Mouse (Mus musculus): ENCODE measurements around the gene Scgn. TPM values are rescaled to one million over a fixed set of nuclear protein-coding genes. Genes with fewer than 3 reads are reported as not detected.

The Scgn gene
- polyA plus RNA-seq, 1 experiment: not detected

GRCm38 (mm10) chr13:23950928-23951327, 40.1 kb downstream of the Scgn start:
- no peak for TF ChIP-seq TCF12 (IDR thresholded peaks at IDR 0.05; ENCODE audit: insufficient read depth, poor library complexity, severe bottlenecking)
- no peak for TF ChIP-seq SRF (IDR thresholded peaks at IDR 0.05; ENCODE audit: control insufficient read depth, insufficient read length, low read depth)
- TF ChIP-seq CEBPB (IDR thresholded peaks at IDR 0.05; ENCODE audit: insufficient read depth, poor library complexity, severe bottlenecking): no peak
- TF ChIP-seq MYOD1 (IDR thresholded peaks at IDR 0.05; ENCODE audit: control insufficient read depth in 1 of 3, insufficient read length in 2 of 3, low read depth in 2 of 3): no peak
- TF ChIP-seq E2F4 (IDR thresholded peaks at IDR 0.05; ENCODE audit: insufficient read depth): no peak
- TF ChIP-seq TCF3 (IDR thresholded peaks at IDR 0.05; ENCODE audit: insufficient read length, low read depth): no peak
- TF ChIP-seq MAX (IDR thresholded peaks at IDR 0.05; ENCODE audit: low read depth): no peak
- no peak for TF ChIP-seq POLR2A (IDR thresholded peaks at IDR 0.05; ENCODE audit: insufficient read length, low read depth)
- no peak for TF ChIP-seq REST (IDR thresholded peaks at IDR 0.05; ENCODE audit: insufficient read depth, insufficient read length)
- no peak for TF ChIP-seq MYOG (IDR thresholded peaks at IDR 0.05; ENCODE audit: control insufficient read depth in 1 of 3, insufficient read depth in 1 of 3, insufficient read length in 2 of 3, low read depth in 2 of 3)
- no peak for TF ChIP-seq POLR2AphosphoS2 (IDR thresholded peaks at IDR 0.05; ENCODE audit: insufficient read length, low read depth)
- TF ChIP-seq USF1 (IDR thresholded peaks at IDR 0.05; ENCODE audit: low read depth): no peak
- no peak overlapping the region for H3ac ChIP-seq (ENCODE audit: control insufficient read depth, insufficient read length)

GRCm38 (mm10) chr13:23949484-23950246, 41.3 kb downstream of the Scgn start:
- Histone ChIP-seq H3K79me2 (ENCODE audit: control insufficient read depth, insufficient read depth) (no peaks in the 10 kb centered on the region), H3K4me3 (no peak overlapping the region), H3K27me3 (ENCODE audit: control insufficient read depth, insufficient read depth, insufficient read length) (peaks cover 11% of the 10 kb centered on the region), H3ac (ENCODE audit: control insufficient read depth, insufficient read length) (no peak overlapping the region), H3K36me3 (ENCODE audit: control insufficient read depth, insufficient read depth) (no peaks in the 10 kb centered on the region), H3K4me2 (ENCODE audit: low read depth) (no peak overlapping the region)
- TF ChIP-seq POLR2A (IDR thresholded peaks at IDR 0.05; ENCODE audit: insufficient read length, low read depth) (no peak), MYOD1 (IDR thresholded peaks at IDR 0.05; ENCODE audit: control insufficient read depth in 1 of 3, insufficient read length in 2 of 3, low read depth in 2 of 3) (no peak), REST (IDR thresholded peaks at IDR 0.05; ENCODE audit: insufficient read depth, insufficient read length) (no peak), TCF12 (IDR thresholded peaks at IDR 0.05; ENCODE audit: insufficient read depth, poor library complexity, severe bottlenecking) (no peak)

More at GRCm38 (mm10) chr13:23950928-23951327, 40.1 kb downstream of the Scgn start:
- no peak overlapping the region for H3K4me2 ChIP-seq (ENCODE audit: low read depth)
- peaks cover 11% of the 10 kb centered on the region for H3K27me3 ChIP-seq (ENCODE audit: control insufficient read depth, insufficient read depth, insufficient read length)
- no peaks in the 10 kb centered on the region for H3K79me2 ChIP-seq (ENCODE audit: control insufficient read depth, insufficient read depth)
- no peak overlapping the region for H3K4me3 ChIP-seq
- H3K36me3 ChIP-seq (ENCODE audit: control insufficient read depth, insufficient read depth): no peaks in the 10 kb centered on the region

DNA sequence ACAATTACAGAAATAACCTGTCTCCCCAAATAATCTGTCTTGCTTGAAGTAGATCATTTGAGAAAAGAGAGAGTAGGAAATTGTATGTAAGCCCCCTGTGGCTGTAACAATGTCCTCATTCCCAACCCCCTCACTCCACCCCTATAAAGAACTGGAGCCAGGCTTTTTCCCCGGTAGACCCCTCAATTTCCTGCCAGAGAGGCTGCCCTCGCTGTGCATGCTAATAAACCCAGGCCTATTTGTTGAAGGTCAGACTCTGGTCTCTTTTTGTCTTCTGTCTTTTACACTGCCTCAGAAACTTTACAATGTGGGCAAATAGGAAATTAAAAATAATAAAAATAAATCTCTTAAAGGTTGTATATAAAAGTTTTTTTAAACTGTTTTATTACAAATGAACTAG, 44.8 kb downstream of the Scgn start:
- H3K36me3 ChIP-seq (ENCODE audit: control insufficient read depth, insufficient read depth): no peaks in the 10 kb centered on the region
- TF ChIP-seq MYOD1 (IDR thresholded peaks at IDR 0.05; ENCODE audit: control insufficient read depth in 1 of 3, insufficient read length in 2 of 3, low read depth in 2 of 3) (no peak), MYOG (IDR thresholded peaks at IDR 0.05; ENCODE audit: control insufficient read depth in 1 of 3, insufficient read depth in 1 of 3, insufficient read length in 2 of 3, low read depth in 2 of 3) (no peak), USF1 (IDR thresholded peaks at IDR 0.05; ENCODE audit: low read depth) (no peak), REST (IDR thresholded peaks at IDR 0.05; ENCODE audit: insufficient read depth, insufficient read length) (no peak), SRF (IDR thresholded peaks at IDR 0.05; ENCODE audit: control insufficient read depth, insufficient read length, low read depth) (no peak), CEBPB (IDR thresholded peaks at IDR 0.05; ENCODE audit: insufficient read depth, poor library complexity, severe bottlenecking) (no peak), TCF12 (IDR thresholded peaks at IDR 0.05; ENCODE audit: insufficient read depth, poor library complexity, severe bottlenecking) (no peak), POLR2A (IDR thresholded peaks at IDR 0.05; ENCODE audit: insufficient read length, low read depth) (no peak), POLR2AphosphoS2 (IDR thresholded peaks at IDR 0.05; ENCODE audit: insufficient read length, low read depth) (no peak), TCF3 (IDR thresholded peaks at IDR 0.05; ENCODE audit: insufficient read length, low read depth) (no peak), E2F4 (IDR thresholded peaks at IDR 0.05; ENCODE audit: insufficient read depth) (no peak)
- no peaks in the 10 kb centered on the region for H3K79me2 ChIP-seq (ENCODE audit: control insufficient read depth, insufficient read depth)
- H3K4me3 ChIP-seq: no peak overlapping the region
- H3K4me2 ChIP-seq (ENCODE audit: low read depth): no peak overlapping the region
- peaks cover 18% of the 10 kb centered on the region for H3K27me3 ChIP-seq (ENCODE audit: control insufficient read depth, insufficient read depth, insufficient read length)
- H3ac ChIP-seq (ENCODE audit: control insufficient read depth, insufficient read length): no peak overlapping the region

DNA sequence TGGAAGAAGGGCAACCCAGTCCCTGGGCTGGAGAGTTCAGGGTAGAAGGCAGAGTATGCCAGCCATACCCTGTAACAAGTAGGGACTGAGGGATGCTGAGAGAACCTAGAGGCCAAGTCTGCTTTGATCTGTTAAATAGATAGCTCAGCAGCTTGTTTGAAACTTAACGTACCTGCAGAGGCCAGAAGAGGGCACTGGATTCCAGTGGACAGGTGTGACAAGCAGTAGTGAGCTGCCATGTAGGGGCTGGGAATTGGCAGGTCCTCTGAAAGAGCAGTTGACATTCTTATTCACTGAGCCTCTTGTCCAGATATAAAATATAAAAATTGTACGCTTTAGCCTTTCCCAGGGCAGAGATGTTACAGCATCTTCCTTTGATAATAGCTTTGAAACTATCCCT, 48.2 kb downstream of the Scgn start:
- no peak overlapping the region for H3ac ChIP-seq (ENCODE audit: control insufficient read depth, insufficient read length)
- H3K27me3 ChIP-seq (ENCODE audit: control insufficient read depth, insufficient read depth, insufficient read length): peaks cover 17% of the 10 kb centered on the region
- H3K79me2 ChIP-seq (ENCODE audit: control insufficient read depth, insufficient read depth): no peaks in the 10 kb centered on the region
- no peak for TF ChIP-seq MAX (IDR thresholded peaks at IDR 0.05; ENCODE audit: low read depth)
- no peak for TF ChIP-seq TCF3 (IDR thresholded peaks at IDR 0.05; ENCODE audit: insufficient read length, low read depth)
- no peak for TF ChIP-seq MYOG (IDR thresholded peaks at IDR 0.05; ENCODE audit: control insufficient read depth in 1 of 3, insufficient read depth in 1 of 3, insufficient read length in 2 of 3, low read depth in 2 of 3)
- TF ChIP-seq E2F4 (IDR thresholded peaks at IDR 0.05; ENCODE audit: insufficient read depth): no peak
- no peak for TF ChIP-seq MYOD1 (IDR thresholded peaks at IDR 0.05; ENCODE audit: control insufficient read depth in 1 of 3, insufficient read length in 2 of 3, low read depth in 2 of 3)
- TF ChIP-seq SRF (IDR thresholded peaks at IDR 0.05; ENCODE audit: control insufficient read depth, insufficient read length, low read depth): no peak
- TF ChIP-seq POLR2AphosphoS2 (IDR thresholded peaks at IDR 0.05; ENCODE audit: insufficient read length, low read depth): no peak
- TF ChIP-seq REST (IDR thresholded peaks at IDR 0.05; ENCODE audit: insufficient read depth, insufficient read length): no peak
- TF ChIP-seq TCF12 (IDR thresholded peaks at IDR 0.05; ENCODE audit: insufficient read depth, poor library complexity, severe bottlenecking): no peak
- no peak for TF ChIP-seq POLR2A (IDR thresholded peaks at IDR 0.05; ENCODE audit: insufficient read length, low read depth)
- TF ChIP-seq USF1 (IDR thresholded peaks at IDR 0.05; ENCODE audit: low read depth): no peak
- no peak for TF ChIP-seq CEBPB (IDR thresholded peaks at IDR 0.05; ENCODE audit: insufficient read depth, poor library complexity, severe bottlenecking)
- H3K4me2 ChIP-seq (ENCODE audit: low read depth): no peak overlapping the region
- H3K4me3 ChIP-seq: no peak overlapping the region
- no peaks in the 10 kb centered on the region for H3K36me3 ChIP-seq (ENCODE audit: control insufficient read depth, insufficient read depth)

Data from myocyte (in vitro differentiated cells).